Mouse (Mus musculus): Measurements from ENCODE around the gene Pth. TPM values are rescaled to one million over a fixed set of nuclear protein-coding genes. Genes with fewer than 3 reads are reported as not detected.

The Pth gene
- total RNA-seq, 1 experiment, result not detected

GRCm38 (mm10) chr7:113367440-113367839, 20.9 kb downstream of the Pth start:
- H3K9ac ChIP-seq (ENCODE audit: insufficient read depth, low read depth, low read length, poor library complexity, severe bottlenecking), result no peak overlapping the region
- H3K4me1 ChIP-seq (ENCODE audit: control insufficient read depth in 2 of 2, insufficient read depth in 2 of 2, low read length in 2 of 2, poor library complexity in 1 of 2), result peaks cover 0 to 3% of the 10 kb centered on the region in 2 experiments; a peak in 1 of 4 replicates
- no peaks in the 10 kb centered on the region for H3K9me3 ChIP-seq (ENCODE audit: control insufficient read depth, insufficient read depth, low read depth, low read length)
- no peak for DNase-seq (ENCODE audit: low read depth, low spot score)
- no peaks in the 10 kb centered on the region for H3K36me3 ChIP-seq (ENCODE audit: control insufficient read depth, insufficient read depth, low read length, poor library complexity, severe bottlenecking)
- in situ Hi-C loops (cut with MboI; ENCODE audit: low sequenced_read_pairs in 2 of 2, unreplicated experiment in 2 of 2), result no loop called here
- TF ChIP-seq ZC3H11A (IDR thresholded peaks at IDR 0.05; ENCODE audit: borderline replicate concordance, low read depth, low read length), result no peak
- TF ChIP-seq CHD2 (IDR thresholded peaks at IDR 0.05; ENCODE audit: low read depth, low read length), result no peak
- no peak for TF ChIP-seq HCFC1 (IDR thresholded peaks at IDR 0.05; ENCODE audit: borderline replicate concordance, insufficient read depth, low read length)
- no peak for TF ChIP-seq MAFK (IDR thresholded peaks at IDR 0.05; ENCODE audit: insufficient read depth, low read depth, low read length)
- no peak for TF ChIP-seq ZNF384 (IDR thresholded peaks at IDR 0.05; ENCODE audit: low read depth, low read length)
- H3K27ac ChIP-seq (ENCODE audit: insufficient read depth, low read depth, low read length, poor library complexity, severe bottlenecking), result no peak overlapping the region
- H3K4me3 ChIP-seq (ENCODE audit: insufficient read depth in 1 of 2, low read depth in 1 of 2, low read length in 2 of 2, poor library complexity in 1 of 2, severe bottlenecking in 1 of 2), result no peak overlapping the region

- Histone ChIP-seq H3K9ac (ENCODE audit: insufficient read depth, low read depth, low read length, poor library complexity, severe bottlenecking) (no peak overlapping the region), H3K36me3 (ENCODE audit: control insufficient read depth, insufficient read depth, low read length, poor library complexity, severe bottlenecking) (no peaks in the 10 kb centered on the region), H3K4me3 (ENCODE audit: insufficient read depth in 1 of 2, low read depth in 1 of 2, low read length in 2 of 2, poor library complexity in 1 of 2, severe bottlenecking in 1 of 2) (no peak overlapping the region), H3K9me3 (ENCODE audit: control insufficient read depth, insufficient read depth, low read depth, low read length) (no peaks in the 10 kb centered on the region), H3K27ac (ENCODE audit: insufficient read depth, low read depth, low read length, poor library complexity, severe bottlenecking) (no peak overlapping the region), H3K4me1 (ENCODE audit: control insufficient read depth in 2 of 2, insufficient read depth in 2 of 2, low read length in 2 of 2, poor library complexity in 1 of 2) (no peaks in the 10 kb centered on the region)
- in situ Hi-C loops (cut with MboI; ENCODE audit: low sequenced_read_pairs in 2 of 2, unreplicated experiment in 2 of 2), result no loop called here
- no peak for TF ChIP-seq HCFC1 (IDR thresholded peaks at IDR 0.05; ENCODE audit: borderline replicate concordance, insufficient read depth, low read length)
- TF ChIP-seq ZC3H11A (IDR thresholded peaks at IDR 0.05; ENCODE audit: borderline replicate concordance, low read depth, low read length), result no peak
- TF ChIP-seq MAFK (IDR thresholded peaks at IDR 0.05; ENCODE audit: insufficient read depth, low read depth, low read length), result no peak
- TF ChIP-seq ZNF384 (IDR thresholded peaks at IDR 0.05; ENCODE audit: low read depth, low read length), result no peak
- DNase-seq (ENCODE audit: low read depth, low spot score), result no peak
These were observed 39.3 kb downstream of the Pth start for GRCm38 (mm10) chr7:113349089-113349488.

- H3K27ac ChIP-seq (ENCODE audit: insufficient read depth, low read depth, low read length, poor library complexity, severe bottlenecking), result no peak overlapping the region
- H3K9ac ChIP-seq (ENCODE audit: insufficient read depth, low read depth, low read length, poor library complexity, severe bottlenecking), result no peak overlapping the region
- DNase-seq (ENCODE audit: low read depth, low spot score), result no peak
- TF ChIP-seq HCFC1 (IDR thresholded peaks at IDR 0.05; ENCODE audit: borderline replicate concordance, insufficient read depth, low read length), result no peak
- no peak for TF ChIP-seq ZC3H11A (IDR thresholded peaks at IDR 0.05; ENCODE audit: borderline replicate concordance, low read depth, low read length)
- no peak for TF ChIP-seq ZNF384 (IDR thresholded peaks at IDR 0.05; ENCODE audit: low read depth, low read length)
- TF ChIP-seq MAFK (IDR thresholded peaks at IDR 0.05; ENCODE audit: insufficient read depth, low read depth, low read length), result no peak
- no peak for TF ChIP-seq CHD2 (IDR thresholded peaks at IDR 0.05; ENCODE audit: low read depth, low read length)
- no peak overlapping the region for H3K4me3 ChIP-seq (ENCODE audit: insufficient read depth in 1 of 2, low read depth in 1 of 2, low read length in 2 of 2, poor library complexity in 1 of 2, severe bottlenecking in 1 of 2)
- in situ Hi-C loops (cut with MboI; ENCODE audit: low sequenced_read_pairs in 2 of 2, unreplicated experiment in 2 of 2), result no loop called here
- H3K9me3 ChIP-seq (ENCODE audit: control insufficient read depth, insufficient read depth, low read depth, low read length), result no peaks in the 10 kb centered on the region
- no peaks in the 10 kb centered on the region for H3K36me3 ChIP-seq (ENCODE audit: control insufficient read depth, insufficient read depth, low read length, poor library complexity, severe bottlenecking)
- no peaks in the 10 kb centered on the region for H3K4me1 ChIP-seq (ENCODE audit: control insufficient read depth in 2 of 2, insufficient read depth in 2 of 2, low read length in 2 of 2, poor library complexity in 1 of 2)
These were observed 40.7 kb downstream of the Pth start for GRCm38 (mm10) chr7:113347694-113348093.

DNA sequence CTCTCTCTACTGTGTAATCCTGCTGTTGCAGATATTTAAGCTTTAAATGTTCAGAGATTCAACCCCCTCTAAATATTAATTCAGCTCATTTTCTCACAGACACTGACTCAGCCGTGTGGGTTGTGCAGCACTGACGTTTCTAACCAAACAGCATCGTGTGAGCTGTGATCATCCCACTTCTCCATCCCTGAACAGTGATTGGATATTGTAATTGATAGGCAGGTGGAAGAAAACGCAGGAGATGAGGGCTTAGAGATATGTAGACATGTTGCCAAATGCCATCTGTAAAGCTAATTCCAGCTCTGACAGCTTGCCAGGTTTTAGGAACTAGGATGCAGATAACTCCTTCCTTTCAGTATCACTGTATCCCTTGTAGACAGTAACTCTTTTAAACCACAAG, 41.1 kb downstream of the Pth start:
- Histone ChIP-seq H3K27ac (ENCODE audit: insufficient read depth, low read depth, low read length, poor library complexity, severe bottlenecking) (no peak overlapping the region), H3K4me1 (ENCODE audit: control insufficient read depth in 2 of 2, insufficient read depth in 2 of 2, low read length in 2 of 2, poor library complexity in 1 of 2) (no peaks in the 10 kb centered on the region), H3K9me3 (ENCODE audit: control insufficient read depth, insufficient read depth, low read depth, low read length) (no peaks in the 10 kb centered on the region), H3K9ac (ENCODE audit: insufficient read depth, low read depth, low read length, poor library complexity, severe bottlenecking) (no peak overlapping the region), H3K4me3 (ENCODE audit: insufficient read depth in 1 of 2, low read depth in 1 of 2, low read length in 2 of 2, poor library complexity in 1 of 2, severe bottlenecking in 1 of 2) (no peak overlapping the region), H3K36me3 (ENCODE audit: control insufficient read depth, insufficient read depth, low read length, poor library complexity, severe bottlenecking) (no peaks in the 10 kb centered on the region)
- in situ Hi-C loops (cut with MboI; ENCODE audit: low sequenced_read_pairs in 2 of 2, unreplicated experiment in 2 of 2), result no loop called here
- DNase-seq (ENCODE audit: low read depth, low spot score), result no peak
- TF ChIP-seq ZC3H11A (IDR thresholded peaks at IDR 0.05; ENCODE audit: borderline replicate concordance, low read depth, low read length), result no peak
- TF ChIP-seq CHD2 (IDR thresholded peaks at IDR 0.05; ENCODE audit: low read depth, low read length), result no peak
- no peak for TF ChIP-seq ZNF384 (IDR thresholded peaks at IDR 0.05; ENCODE audit: low read depth, low read length)
- no peak for TF ChIP-seq MAFK (IDR thresholded peaks at IDR 0.05; ENCODE audit: insufficient read depth, low read depth, low read length)
- TF ChIP-seq HCFC1 (IDR thresholded peaks at IDR 0.05; ENCODE audit: borderline replicate concordance, insufficient read depth, low read length), result no peak

Other genes with a start within 250 kb of the Pth start
- gene Arntl, start 181.1 kb downstream of the Pth start, total RNA-seq (2012; rRNA removed), result 7.2 and 10.0 TPM in 2 replicates
- 24.4 and 38.7 TPM in 2 replicates for gene Btbd10, start 19.2 kb downstream of the Pth start, total RNA-seq (2012; rRNA removed)
- gene Far1, start 125.3 kb upstream of the Pth start, total RNA-seq (2012; rRNA removed), result 45.1 and 51.1 TPM in 2 replicates

Data from ES-E14 (cell line).